Mouse (Mus musculus) lung, adult 18-20 months (tissue): ENCODE data around the gene Bsdc1.

ENCODE experiments used
- DNase-seq, 2 experiments: peaks; one replicate each; pipeline ENCODE4 v3.0.0; 2022; ENCODE audit warnings: mixed read lengths in 2 of 2

Gene Bsdc1

GRCm38 (mm10) chr4:129490972-129491880 lies 29.8 kb downstream of the Bsdc1 start, which contains the start of the genes Tssk3 and Fam229a:
TSS of gene Tssk3 (minus strand) at chr4:129491022.
TSS of gene Fam229a (plus strand) at chr4:129491190.
- DNase-seq = peak; percentile 63 to 77

GRCm38 (mm10) chr4:129494681-129495080 lies 33.3 kb downstream of the Bsdc1 start:
- no peak for DNase-seq

GRCm38 (mm10) chr4:129495672-129496562 lies 34.5 kb downstream of the Bsdc1 start:
- peak in 1 of 2 experiments; percentile 31 for DNase-seq

- DNase-seq = peak in 1 of 2 experiments; percentile 55
Measured at GRCm38 (mm10) chr4:129496631-129497030, 35.2 kb downstream of the Bsdc1 start.

GRCm38 (mm10) chr4:129498941-129499340 lies 37.6 kb downstream of the Bsdc1 start:
- no peak for DNase-seq

GRCm38 (mm10) chr4:129500017-129500416 lies 38.6 kb downstream of the Bsdc1 start:
- DNase-seq = no peak

- DNase-seq = peak; percentile 94 to 96
Measured at GRCm38 (mm10) chr4:129500607-129501566, 39.5 kb downstream of the Bsdc1 start.

- DNase-seq = no peak
Measured at GRCm38 (mm10) chr4:129502327-129502888, 41.0 kb downstream of the Bsdc1 start.

- DNase-seq = no peak
Measured at GRCm38 (mm10) chr4:129502901-129503444, 41.6 kb downstream of the Bsdc1 start.

GRCm38 (mm10) chr4:129505511-129505910 lies 44.1 kb downstream of the Bsdc1 start:
- DNase-seq = no peak

GRCm38 (mm10) chr4:129507434-129508236 lies 46.3 kb downstream of the Bsdc1 start:
- no peak for DNase-seq

- no peak for DNase-seq
Measured at GRCm38 (mm10) chr4:129508237-129508515, 46.8 kb downstream of the Bsdc1 start.

GRCm38 (mm10) chr4:129508834-129509600 lies 47.6 kb downstream of the Bsdc1 start:
- DNase-seq = peak; percentile 45 to 67

GRCm38 (mm10) chr4:129509650-129510049 lies 48.3 kb downstream of the Bsdc1 start:
- DNase-seq = no peak

GRCm38 (mm10) chr4:129510723-129511412 lies 49.5 kb downstream of the Bsdc1 start:
- no peak for DNase-seq

- no peak for DNase-seq
Measured at GRCm38 (mm10) chr4:129511413-129512096, 50.2 kb downstream of the Bsdc1 start.

GRCm38 (mm10) chr4:129513086-129513767 lies 51.8 kb downstream of the Bsdc1 start, which contains the start of gene Marcksl1:
TSS of gene Marcksl1 (plus strand) at chr4:129513581.
- peak; percentile 80 to 85 for DNase-seq

GRCm38 (mm10) chr4:129513891-129514290 lies 52.5 kb downstream of the Bsdc1 start:
- DNase-seq = no peak
